Mouse (Mus musculus): ENCODE results near the gene Map2k5. TPM values are rescaled to one million over a fixed set of nuclear protein-coding genes. Genes with fewer than 3 reads are reported as not detected.

The Map2k5 gene
- total RNA-seq, 4 experiments from 2014 or later = 13.9 to 16.2 (median 14.8) TPM

- DNase-seq (ENCODE audit: low spot score in 2 of 2) = no peak
Measured at GRCm38 (mm10) chr9:63341761-63342160, 35.9 kb downstream of the Map2k5 start.

- no peak for DNase-seq (ENCODE audit: low spot score in 2 of 2)
Measured at GRCm38 (mm10) chr9:63339256-63339655, 38.4 kb downstream of the Map2k5 start.

GRCm38 (mm10) chr9:63338716-63339115 lies 39.0 kb downstream of the Map2k5 start:
- no peak for DNase-seq (ENCODE audit: low spot score in 2 of 2)

GRCm38 (mm10) chr9:63335816-63336215 lies 41.9 kb downstream of the Map2k5 start:
- peak in 1 of 2 experiments; percentile 32 for DNase-seq (ENCODE audit: low spot score in 2 of 2)

- DNase-seq (ENCODE audit: low spot score in 2 of 2) = no peak
Measured at GRCm38 (mm10) chr9:63333074-63333473, 44.6 kb downstream of the Map2k5 start.

GRCm38 (mm10) chr9:63331246-63331645 lies 46.5 kb downstream of the Map2k5 start:
- DNase-seq (ENCODE audit: low spot score in 2 of 2) = no peak

- DNase-seq (ENCODE audit: low spot score in 2 of 2) = no peak
Measured at GRCm38 (mm10) chr9:63328958-63329685, 48.6 kb downstream of the Map2k5 start.

- no peak for DNase-seq (ENCODE audit: low spot score in 2 of 2)
Measured at GRCm38 (mm10) chr9:63315231-63315630, 62.5 kb downstream of the Map2k5 start.

- DNase-seq (ENCODE audit: low spot score in 2 of 2) = no peak
Measured at GRCm38 (mm10) chr9:63314126-63314525, 63.6 kb downstream of the Map2k5 start.

- DNase-seq (ENCODE audit: low spot score in 2 of 2) = no peak
Measured at GRCm38 (mm10) chr9:63309956-63310355, 67.7 kb downstream of the Map2k5 start.

- peak; percentile 34 to 47 for DNase-seq (ENCODE audit: low spot score in 2 of 2)
Measured at GRCm38 (mm10) chr9:63309008-63309407, 68.7 kb downstream of the Map2k5 start.

GRCm38 (mm10) chr9:63308441-63308840 lies 69.3 kb downstream of the Map2k5 start:
- DNase-seq (ENCODE audit: low spot score in 2 of 2) = no peak

- no peak for DNase-seq (ENCODE audit: low spot score in 2 of 2)
Measured at GRCm38 (mm10) chr9:63302511-63302910, 75.2 kb downstream of the Map2k5 start.

- peak in 1 of 2 experiments; percentile 25 for DNase-seq (ENCODE audit: low spot score in 2 of 2)
Measured at GRCm38 (mm10) chr9:63298656-63299055, 79.0 kb downstream of the Map2k5 start.

GRCm38 (mm10) chr9:63295551-63295958 lies 82.1 kb downstream of the Map2k5 start:
- no peak for DNase-seq (ENCODE audit: low spot score in 2 of 2)

- DNase-seq (ENCODE audit: low spot score in 2 of 2) = no peak
Measured at GRCm38 (mm10) chr9:63294846-63295245, 82.9 kb downstream of the Map2k5 start.

- no peak for DNase-seq (ENCODE audit: low spot score in 2 of 2)
Measured at GRCm38 (mm10) chr9:63293781-63294480, 83.8 kb downstream of the Map2k5 start.

- no peak for DNase-seq (ENCODE audit: low spot score in 2 of 2)
Measured at GRCm38 (mm10) chr9:63288676-63289075, 89.0 kb downstream of the Map2k5 start.

- DNase-seq (ENCODE audit: low spot score in 2 of 2) = no peak
Measured at GRCm38 (mm10) chr9:63284392-63284791, 93.3 kb downstream of the Map2k5 start.

- no peak for DNase-seq (ENCODE audit: low spot score in 2 of 2)
Measured at GRCm38 (mm10) chr9:63281996-63282395, 95.7 kb downstream of the Map2k5 start.

GRCm38 (mm10) chr9:63281086-63281485 lies 96.6 kb downstream of the Map2k5 start:
- no peak for DNase-seq (ENCODE audit: low spot score in 2 of 2)

GRCm38 (mm10) chr9:63273781-63274180 lies 103.9 kb downstream of the Map2k5 start:
- no peak for DNase-seq (ENCODE audit: low spot score in 2 of 2)

- DNase-seq (ENCODE audit: low spot score in 2 of 2) = no peak
Measured at GRCm38 (mm10) chr9:63269839-63270238, 107.9 kb downstream of the Map2k5 start.

Measured in gastrocnemius, adult 8-10 months (tissue).